Mouse (Mus musculus): ENCODE data around the gene Cacnb1. TPM values are rescaled to one million over a fixed set of nuclear protein-coding genes. Genes with fewer than 3 reads are reported as not detected.

Gene Cacnb1
- polyA plus RNA-seq, 1 experiment from 2014 or later: 41.5 TPM

GRCm38 (mm10) chr11:98021118-98021517 lies 1.7 kb downstream of the Cacnb1 start:
- WGBS: 48% methylated on average over 2 of the region's 2 CpGs
- no peak overlapping the region for H3K27ac ChIP-seq (replicated peaks)
- ATAC-seq (replicated peaks): no peak
- no peaks in the 10 kb centered on the region for H3K9me3 ChIP-seq
- H3K4me1 ChIP-seq: peaks cover 54% of the 10 kb centered on the region
- peak overlapping the region; percentile 79 for H3K4me3 ChIP-seq
- H3K4me2 ChIP-seq (replicated peaks): peak overlapping the region; percentile 73
- no peaks in the 10 kb centered on the region for H3K27me3 ChIP-seq
- peak overlapping the region; percentile 95 for H3K9ac ChIP-seq (replicated peaks)
- peaks cover 19% of the 10 kb centered on the region for H3K36me3 ChIP-seq

DNA sequence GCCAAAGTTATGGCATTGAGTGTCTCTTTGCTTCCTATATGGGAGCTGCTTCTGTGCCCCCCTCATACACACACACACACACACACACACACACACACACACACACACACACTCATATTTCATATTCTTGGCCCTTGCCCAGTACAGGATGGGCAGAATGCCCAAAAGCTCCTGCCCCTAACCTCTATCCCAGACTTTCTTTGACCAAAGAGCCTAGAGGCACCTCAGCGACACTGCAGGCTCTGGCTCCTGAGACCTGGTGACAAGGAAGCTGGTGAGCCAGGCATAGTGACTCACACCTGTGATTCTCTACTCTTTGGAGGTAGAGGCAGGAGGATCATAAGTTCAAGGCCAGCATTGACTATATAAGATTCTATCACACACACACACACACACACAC lies 2.1 kb downstream of the Cacnb1 start:
- Histone ChIP-seq H3K27me3 (no peaks in the 10 kb centered on the region), H3K4me2 (replicated peaks) (peak overlapping the region; percentile 73), H3K4me1 (peaks cover 50% of the 10 kb centered on the region), H3K4me3 (0 out of 2 replicates have a peak overlapping the region, but pooled peaks have one; percentile 13), H3K9me3 (no peaks in the 10 kb centered on the region), H3K36me3 (peaks cover 23% of the 10 kb centered on the region), H3K27ac (replicated peaks) (peak overlapping the region; percentile 87), H3K9ac (replicated peaks) (no peak overlapping the region; the same call in 1 of the 2 replicates)
- WGBS: 50% methylated on average over 1 of the region's 1 CpGs
- ATAC-seq (replicated peaks): no peak

GRCm38 (mm10) chr11:98019883-98020610 lies 2.8 kb downstream of the Cacnb1 start:
- peaks cover 48% of the 10 kb centered on the region for H3K4me1 ChIP-seq
- H3K4me2 ChIP-seq (replicated peaks): peak overlapping the region; percentile 73
- H3K36me3 ChIP-seq: peaks cover 30% of the 10 kb centered on the region
- H3K27ac ChIP-seq (replicated peaks): peak overlapping the region; percentile 87
- H3K9me3 ChIP-seq: no peaks in the 10 kb centered on the region
- 16% methylated on average over 8 of the region's 8 CpGs for WGBS
- peak overlapping the region; percentile 13 for H3K4me3 ChIP-seq
- no peaks in the 10 kb centered on the region for H3K27me3 ChIP-seq
- 0 out of 2 replicates have a peak, but pooled peaks have one; percentile 7 for ATAC-seq (replicated peaks)
- peak overlapping the region; percentile 38 for H3K9ac ChIP-seq (replicated peaks)

GRCm38 (mm10) chr11:98018858-98019641 lies 3.8 kb downstream of the Cacnb1 start:
- peak overlapping the region; percentile 13; the same call in 1 of the 2 replicates for H3K4me3 ChIP-seq
- H3K36me3 ChIP-seq: peaks cover 39% of the 10 kb centered on the region
- peak overlapping the region; percentile 73 for H3K4me2 ChIP-seq (replicated peaks)
- 0 out of 2 replicates have a peak, but pooled peaks have one; percentile 11 for ATAC-seq (replicated peaks)
- peak overlapping the region; percentile 38; the same call in 1 of the 2 replicates for H3K9ac ChIP-seq (replicated peaks)
- H3K27ac ChIP-seq (replicated peaks): peak overlapping the region; percentile 87
- no peaks in the 10 kb centered on the region for H3K27me3 ChIP-seq
- no peaks in the 10 kb centered on the region for H3K9me3 ChIP-seq
- 31% methylated on average over 10 of the region's 10 CpGs for WGBS
- peaks cover 48% of the 10 kb centered on the region for H3K4me1 ChIP-seq

DNA sequence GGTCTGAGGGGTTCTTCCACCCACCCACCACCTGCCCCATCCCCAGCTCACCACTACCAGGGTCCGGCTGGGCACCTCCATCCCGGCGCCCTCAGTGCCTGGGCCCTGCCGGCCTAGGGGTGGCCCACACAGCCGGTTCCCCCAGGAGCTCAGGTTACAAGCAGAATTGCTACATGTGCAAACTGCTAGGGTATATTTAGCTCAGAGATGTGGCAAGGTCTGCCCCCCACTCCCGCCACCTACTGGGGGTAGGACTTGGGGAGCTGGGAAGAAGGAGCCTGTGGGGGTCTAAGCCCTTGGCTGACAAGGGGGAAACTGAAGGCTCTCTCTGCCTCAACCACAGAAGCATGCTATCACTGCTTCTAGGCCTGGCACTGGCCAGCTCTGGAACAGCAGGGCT lies 4.6 kb downstream of the Cacnb1 start:
- H3K27ac ChIP-seq (replicated peaks): no peak overlapping the region
- peaks cover 44% of the 10 kb centered on the region for H3K4me1 ChIP-seq
- H3K4me3 ChIP-seq: no peak overlapping the region
- 74% methylated on average over 6 of the region's 6 CpGs for WGBS
- H3K9ac ChIP-seq (replicated peaks): peak overlapping the region; percentile 22; the same call in 1 of the 2 replicates
- peaks cover 42% of the 10 kb centered on the region for H3K36me3 ChIP-seq
- no peaks in the 10 kb centered on the region for H3K9me3 ChIP-seq
- ATAC-seq (replicated peaks): no peak
- no peaks in the 10 kb centered on the region for H3K27me3 ChIP-seq
- no peak overlapping the region for H3K4me2 ChIP-seq (replicated peaks)

DNA sequence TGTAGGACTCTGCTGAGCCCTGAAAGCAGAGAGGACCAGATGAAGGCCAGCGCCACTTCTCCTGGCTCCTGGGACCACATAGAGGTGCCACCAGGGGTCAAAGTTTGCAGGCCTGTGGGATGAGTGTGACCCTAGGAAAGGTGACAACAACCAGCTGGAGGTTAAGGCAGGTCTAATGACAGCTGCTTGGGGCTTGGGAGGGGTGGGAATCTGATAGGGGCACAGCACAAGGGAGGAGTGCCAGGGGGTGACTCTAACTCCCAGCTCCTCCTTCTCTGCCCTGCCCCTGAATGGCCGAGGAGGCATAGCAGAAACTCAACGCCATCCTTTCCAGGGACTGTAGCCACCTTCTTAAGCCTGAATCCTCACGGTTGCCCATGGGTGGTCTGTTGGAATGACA lies 6.0 kb downstream of the Cacnb1 start:
- no peaks in the 10 kb centered on the region for H3K9me3 ChIP-seq
- no peaks in the 10 kb centered on the region for H3K27me3 ChIP-seq
- H3K36me3 ChIP-seq: peaks cover 42% of the 10 kb centered on the region
- no peak overlapping the region for H3K9ac ChIP-seq (replicated peaks)
- WGBS: 84% methylated on average over 4 of the region's 4 CpGs
- H3K27ac ChIP-seq (replicated peaks): no peak overlapping the region
- peaks cover 38% of the 10 kb centered on the region for H3K4me1 ChIP-seq
- no peak overlapping the region for H3K4me3 ChIP-seq
- no peak for ATAC-seq (replicated peaks)
- no peak overlapping the region for H3K4me2 ChIP-seq (replicated peaks)

GRCm38 (mm10) chr11:98016177-98016576 lies 6.7 kb downstream of the Cacnb1 start:
- Histone ChIP-seq H3K27me3 (no peaks in the 10 kb centered on the region), H3K9ac (replicated peaks) (no peak overlapping the region), H3K36me3 (peaks cover 47% of the 10 kb centered on the region), H3K4me2 (replicated peaks) (no peak overlapping the region), H3K4me3 (no peak overlapping the region), H3K9me3 (no peaks in the 10 kb centered on the region), H3K4me1 (peaks cover 31% of the 10 kb centered on the region), H3K27ac (replicated peaks) (no peak overlapping the region)
- 94% methylated on average over 5 of the region's 5 CpGs for WGBS
- ATAC-seq (replicated peaks): no peak

- Histone ChIP-seq H3K9me3 (no peaks in the 10 kb centered on the region), H3K36me3 (peaks cover 71% of the 10 kb centered on the region), H3K4me3 (no peak overlapping the region), H3K4me2 (replicated peaks) (no peak overlapping the region), H3K27ac (replicated peaks) (no peak overlapping the region), H3K4me1 (no peaks in the 10 kb centered on the region), H3K9ac (replicated peaks) (no peak overlapping the region), H3K27me3 (no peaks in the 10 kb centered on the region)
- ATAC-seq (replicated peaks): no peak
- WGBS: 82% methylated on average over 10 of the region's 10 CpGs
These were observed 10.0 kb downstream of the Cacnb1 start for GRCm38 (mm10) chr11:98012831-98013230.

DNA sequence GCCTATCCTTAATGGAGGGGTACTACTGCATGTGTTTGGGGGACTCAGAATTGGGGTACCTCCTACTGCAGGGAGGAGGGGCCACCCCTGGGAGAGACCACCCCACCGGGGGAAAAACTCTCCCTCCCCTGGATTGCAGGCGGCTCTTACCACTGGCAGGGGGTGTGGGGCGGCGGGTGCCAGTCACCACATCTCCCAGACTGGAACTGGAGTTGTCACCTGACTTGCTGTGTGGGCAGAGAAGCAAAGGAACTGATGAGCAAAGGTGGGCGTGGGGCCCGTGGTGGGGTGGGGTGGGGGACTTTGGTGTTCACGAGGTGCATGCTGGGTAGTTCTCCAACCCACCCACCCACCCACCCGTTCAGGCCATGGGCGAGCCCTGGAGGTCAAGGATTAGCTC lies 11.1 kb downstream of the Cacnb1 start:
- 77% methylated on average over 9 of the region's 9 CpGs for WGBS
- Histone ChIP-seq H3K4me3 (no peak overlapping the region), H3K27me3 (no peaks in the 10 kb centered on the region), H3K4me2 (replicated peaks) (no peak overlapping the region), H3K36me3 (peaks cover 68% of the 10 kb centered on the region), H3K27ac (replicated peaks) (no peak overlapping the region), H3K9me3 (no peaks in the 10 kb centered on the region), H3K9ac (replicated peaks) (no peak overlapping the region), H3K4me1 (no peaks in the 10 kb centered on the region)
- ATAC-seq (replicated peaks): no peak

GRCm38 (mm10) chr11:98008087-98008486 lies 14.7 kb downstream of the Cacnb1 start:
- H3K27ac ChIP-seq (replicated peaks): no peak overlapping the region
- 87% methylated on average over 11 of the region's 11 CpGs for WGBS
- no peaks in the 10 kb centered on the region for H3K9me3 ChIP-seq
- H3K9ac ChIP-seq (replicated peaks): no peak overlapping the region
- H3K4me1 ChIP-seq: peaks cover 10% of the 10 kb centered on the region
- H3K4me3 ChIP-seq: no peak overlapping the region
- no peak overlapping the region for H3K4me2 ChIP-seq (replicated peaks)
- H3K27me3 ChIP-seq: no peaks in the 10 kb centered on the region
- peaks cover 64% of the 10 kb centered on the region for H3K36me3 ChIP-seq
- ATAC-seq (replicated peaks): no peak

GRCm38 (mm10) chr11:98005686-98006085 lies 17.1 kb downstream of the Cacnb1 start:
- H3K36me3 ChIP-seq: peaks cover 58% of the 10 kb centered on the region
- no peak overlapping the region for H3K9ac ChIP-seq (replicated peaks)
- H3K9me3 ChIP-seq: no peaks in the 10 kb centered on the region
- ATAC-seq (replicated peaks): no peak
- H3K4me3 ChIP-seq: no peak overlapping the region
- H3K4me2 ChIP-seq (replicated peaks): no peak overlapping the region
- H3K4me1 ChIP-seq: peaks cover 19% of the 10 kb centered on the region
- no peaks in the 10 kb centered on the region for H3K27me3 ChIP-seq
- no peak overlapping the region for H3K27ac ChIP-seq (replicated peaks)
- 82% methylated on average over 10 of the region's 10 CpGs for WGBS

DNA sequence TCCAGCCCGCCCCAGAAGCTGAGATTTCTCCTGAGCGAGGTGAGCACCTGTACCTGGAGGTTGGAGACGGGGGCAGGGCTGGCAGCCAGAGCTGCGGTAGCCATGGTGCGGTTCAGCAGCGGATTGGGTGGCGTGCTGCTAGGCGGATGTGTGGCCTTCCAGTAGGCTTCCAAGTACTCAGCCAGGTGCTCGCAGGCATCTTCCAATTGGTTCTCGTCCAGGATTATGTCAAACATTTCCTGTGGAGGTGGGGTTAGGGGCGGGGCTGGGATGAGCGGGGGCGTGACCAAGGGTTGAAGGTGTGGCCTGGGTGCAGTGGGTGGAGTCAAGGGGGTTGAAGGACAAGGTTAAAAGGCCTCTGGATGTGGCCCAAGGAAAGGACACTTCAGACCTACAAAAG lies 17.8 kb downstream of the Cacnb1 start:
- H3K9me3 ChIP-seq: no peaks in the 10 kb centered on the region
- no peak overlapping the region for H3K4me2 ChIP-seq (replicated peaks)
- H3K9ac ChIP-seq (replicated peaks): no peak overlapping the region
- H3K4me1 ChIP-seq: peaks cover 19% of the 10 kb centered on the region
- H3K36me3 ChIP-seq: peaks cover 53% of the 10 kb centered on the region
- 54% methylated on average over 13 of the region's 13 CpGs for WGBS
- no peak overlapping the region for H3K27ac ChIP-seq (replicated peaks)
- H3K27me3 ChIP-seq: no peaks in the 10 kb centered on the region
- no peak overlapping the region for H3K4me3 ChIP-seq
- no peak for ATAC-seq (replicated peaks)
